Mouse (Mus musculus): ENCODE measurements around the gene Dennd4a. TPM values are rescaled to one million over a fixed set of nuclear protein-coding genes. Genes with fewer than 3 reads are reported as not detected.

The Dennd4a gene
- polyA plus RNA-seq, 1 experiment = 6.2 TPM

GRCm38 (mm10) chr9:64793794-64794193, 17.3 kb upstream of the Dennd4a start:
- Histone ChIP-seq H3K4me1 (ENCODE audit: control insufficient read depth) (peaks cover 84% of the 10 kb centered on the region), H3K27me3 (ENCODE audit: control insufficient read depth) (no peaks in the 10 kb centered on the region), H3K4me3 (replicated peaks) (no peak overlapping the region), H3K9me3 (ENCODE audit: control insufficient read depth, low read length) (no peaks in the 10 kb centered on the region), H3K36me3 (ENCODE audit: control insufficient read depth) (no peaks in the 10 kb centered on the region)
- no peak for TF ChIP-seq GATA1 (IDR thresholded peaks at IDR 0.05; ENCODE audit: low read length)

- TF ChIP-seq GATA1 (IDR thresholded peaks at IDR 0.05; ENCODE audit: low read length) = no peak
- no peak for TF ChIP-seq TAL1 (IDR thresholded peaks at IDR 0.05; ENCODE audit: low read length)
- Histone ChIP-seq H3K4me3 (replicated peaks) (no peak overlapping the region), H3K9me3 (ENCODE audit: control insufficient read depth, low read length) (no peaks in the 10 kb centered on the region), H3K36me3 (ENCODE audit: control insufficient read depth) (no peaks in the 10 kb centered on the region), H3K27me3 (ENCODE audit: control insufficient read depth) (no peaks in the 10 kb centered on the region), H3K4me1 (ENCODE audit: control insufficient read depth) (peaks cover 80% of the 10 kb centered on the region)
Observed at GRCm38 (mm10) chr9:64794448-64795420, 16.4 kb upstream of the Dennd4a start.

- no peak overlapping the region for H3K4me3 ChIP-seq (replicated peaks)
- no peak for TF ChIP-seq GATA1 (IDR thresholded peaks at IDR 0.05; ENCODE audit: low read length)
- no peak for TF ChIP-seq TAL1 (IDR thresholded peaks at IDR 0.05; ENCODE audit: low read length)
Observed at GRCm38 (mm10) chr9:64795846-64796615, 15.1 kb upstream of the Dennd4a start.

GRCm38 (mm10) chr9:64797392-64797791, 13.7 kb upstream of the Dennd4a start:
- no peak for TF ChIP-seq TAL1 (IDR thresholded peaks at IDR 0.05; ENCODE audit: low read length)
- no peak for TF ChIP-seq GATA1 (IDR thresholded peaks at IDR 0.05; ENCODE audit: low read length)
- H3K4me1 ChIP-seq (ENCODE audit: control insufficient read depth) = peaks cover 63% of the 10 kb centered on the region
- no peaks in the 10 kb centered on the region for H3K27me3 ChIP-seq (ENCODE audit: control insufficient read depth)
- H3K36me3 ChIP-seq (ENCODE audit: control insufficient read depth) = no peaks in the 10 kb centered on the region
- peaks cover 6% of the 10 kb centered on the region; the same call in 1 of the 2 replicates for H3K9me3 ChIP-seq (ENCODE audit: control insufficient read depth, low read length)
- H3K4me3 ChIP-seq (replicated peaks) = no peak overlapping the region

More at GRCm38 (mm10) chr9:64795846-64796615, 15.1 kb upstream of the Dennd4a start:
- peaks cover 6% of the 10 kb centered on the region; the same call in 1 of the 2 replicates for H3K9me3 ChIP-seq (ENCODE audit: control insufficient read depth, low read length)
- no peaks in the 10 kb centered on the region for H3K27me3 ChIP-seq (ENCODE audit: control insufficient read depth)
- peaks cover 73% of the 10 kb centered on the region for H3K4me1 ChIP-seq (ENCODE audit: control insufficient read depth)
- no peaks in the 10 kb centered on the region for H3K36me3 ChIP-seq (ENCODE audit: control insufficient read depth)

- no peaks in the 10 kb centered on the region for H3K27me3 ChIP-seq (ENCODE audit: control insufficient read depth)
- H3K4me3 ChIP-seq (replicated peaks) = no peak overlapping the region
- H3K36me3 ChIP-seq (ENCODE audit: control insufficient read depth) = no peaks in the 10 kb centered on the region
- H3K4me1 ChIP-seq (ENCODE audit: control insufficient read depth) = peaks cover 60% of the 10 kb centered on the region
- no peak for TF ChIP-seq GATA1 (IDR thresholded peaks at IDR 0.05; ENCODE audit: low read length)
- TF ChIP-seq TAL1 (IDR thresholded peaks at IDR 0.05; ENCODE audit: low read length) = no peak
- peaks cover 6% of the 10 kb centered on the region; the same call in 1 of the 2 replicates for H3K9me3 ChIP-seq (ENCODE audit: control insufficient read depth, low read length)
Observed at GRCm38 (mm10) chr9:64798099-64798498, 13.0 kb upstream of the Dennd4a start.

GRCm38 (mm10) chr9:64798859-64799258, 12.3 kb upstream of the Dennd4a start:
- TF ChIP-seq GATA1 (IDR thresholded peaks at IDR 0.05; ENCODE audit: low read length) (no peak), TAL1 (IDR thresholded peaks at IDR 0.05; ENCODE audit: low read length) (no peak)
- no peak overlapping the region for H3K4me3 ChIP-seq (replicated peaks)
- no peaks in the 10 kb centered on the region for H3K27me3 ChIP-seq (ENCODE audit: control insufficient read depth)
- H3K36me3 ChIP-seq (ENCODE audit: control insufficient read depth) = no peaks in the 10 kb centered on the region
- peaks cover 6% of the 10 kb centered on the region; the same call in 1 of the 2 replicates for H3K9me3 ChIP-seq (ENCODE audit: control insufficient read depth, low read length)
- peaks cover 60% of the 10 kb centered on the region for H3K4me1 ChIP-seq (ENCODE audit: control insufficient read depth)

GRCm38 (mm10) chr9:64799504-64799903, 11.6 kb upstream of the Dennd4a start:
- TF ChIP-seq TAL1 (IDR thresholded peaks at IDR 0.05; ENCODE audit: low read length) (no peak), GATA1 (IDR thresholded peaks at IDR 0.05; ENCODE audit: low read length) (no peak)
- Histone ChIP-seq H3K27me3 (ENCODE audit: control insufficient read depth) (no peaks in the 10 kb centered on the region), H3K9me3 (ENCODE audit: control insufficient read depth, low read length) (peaks cover 6% of the 10 kb centered on the region; the same call in 1 of the 2 replicates), H3K4me1 (ENCODE audit: control insufficient read depth) (peaks cover 60% of the 10 kb centered on the region), H3K36me3 (ENCODE audit: control insufficient read depth) (no peaks in the 10 kb centered on the region), H3K4me3 (replicated peaks) (no peak overlapping the region)

GRCm38 (mm10) chr9:64802561-64802960, 8.6 kb upstream of the Dennd4a start:
- H3K9me3 ChIP-seq (ENCODE audit: control insufficient read depth, low read length) = peaks cover 6% of the 10 kb centered on the region; the same call in 1 of the 2 replicates

More at GRCm38 (mm10) chr9:64802561-64802960, 8.6 kb upstream of the Dennd4a start:
- TF ChIP-seq GATA1 (IDR thresholded peaks at IDR 0.05; ENCODE audit: low read length) = no peak
- no peak for TF ChIP-seq TAL1 (IDR thresholded peaks at IDR 0.05; ENCODE audit: low read length)
- H3K27me3 ChIP-seq (ENCODE audit: control insufficient read depth) = no peaks in the 10 kb centered on the region
- peaks cover 65% of the 10 kb centered on the region for H3K4me1 ChIP-seq (ENCODE audit: control insufficient read depth)
- peaks cover 6% of the 10 kb centered on the region for H3K36me3 ChIP-seq (ENCODE audit: control insufficient read depth)
- no peak overlapping the region for H3K4me3 ChIP-seq (replicated peaks)
